10 mouse cellular contexts compared by ENCODE assay signal in genomic region chr13:112252991-112253620, GRCm38 (mm10). TPM values are rescaled to one million over a fixed set of nuclear protein-coding genes. Genes with fewer than 3 reads are reported as not detected.
DNase-seq lines count a peak whose midpoint lies in the region; ATAC-seq and TF ChIP-seq lines count a peak whose summit lies in the region.
"Had no signal": no experiment of that assay in that cellular context is flagged by ENCODE, and none has a peak within 500 bp of the region (broad histone marks: within the 10 kb centered on the region; RNA-seq: fewer than 3 reads in every experiment).

No protein-coding gene starts in this region.

- WGBS in lung, embryonic 16.5 days = 34% methylated on average over 13 of the region's 13 CpGs
- 45% methylated on average over 13 of the region's 13 CpGs for WGBS in lung, adult 2 months
- 36% methylated on average over 13 of the region's 13 CpGs for WGBS in stomach, embryonic 14.5 days
- WGBS in midbrain, embryonic 16.5 days = 54% methylated on average over 13 of the region's 13 CpGs

- H3K9ac ChIP-seq in lung, embryonic 16.5 days (ENCODE audit: low read length) = no peak overlapping the region
- no peak overlapping the region for H3K9ac ChIP-seq in stomach, embryonic 14.5 days (replicated peaks; ENCODE audit: low read depth, low read length)
- H3K9ac ChIP-seq in midbrain, embryonic 16.5 days (ENCODE audit: low read depth, low read length) = no peak overlapping the region
- H3K9ac ChIP-seq: embryonic facial prominence, embryonic 13.5 days had no signal

- H3K4me3 ChIP-seq in lung, embryonic 16.5 days (ENCODE audit: low read length) = no peak overlapping the region
- H3K4me3 ChIP-seq in lung, adult 2 months (replicated peaks; ENCODE audit: extremely low read depth, low read depth, low read length) = no peak overlapping the region
- no peak overlapping the region for H3K4me3 ChIP-seq in stomach, embryonic 14.5 days (ENCODE audit: low read depth, low read length)
- no peak overlapping the region for H3K4me3 ChIP-seq in midbrain, embryonic 16.5 days (ENCODE audit: low read depth, low read length)
- H3K4me3 ChIP-seq: embryonic facial prominence, embryonic 13.5 days had no signal

- 0 out of 2 replicates have a peak overlapping the region, but pooled peaks have one; percentile 17 for H3K27ac ChIP-seq in lung, embryonic 16.5 days (ENCODE audit: low read length)
- H3K27ac ChIP-seq in stomach, embryonic 14.5 days (ENCODE audit: low read length) = no peak overlapping the region
- H3K27ac ChIP-seq in midbrain, embryonic 16.5 days (ENCODE audit: low read length) = no peak overlapping the region
- H3K27ac ChIP-seq: embryonic facial prominence, embryonic 13.5 days had no signal

- H3K36me3 ChIP-seq in lung, embryonic 16.5 days (ENCODE audit: control insufficient read depth, insufficient read depth, low read length) = no peaks in the 10 kb centered on the region
- H3K36me3 ChIP-seq in stomach, embryonic 14.5 days (ENCODE audit: control insufficient read depth, insufficient read depth, low read length) = no peaks in the 10 kb centered on the region
- no peaks in the 10 kb centered on the region for H3K36me3 ChIP-seq in midbrain, embryonic 16.5 days (ENCODE audit: control insufficient read depth, insufficient read depth, low read length)
- H3K36me3 ChIP-seq: embryonic facial prominence, embryonic 13.5 days had no signal

- TF ChIP-seq POLR2A in lung, adult 2 months (IDR thresholded peaks at IDR 0.05; ENCODE audit: borderline replicate concordance, extremely low read depth, low read depth, low read length) = no peak

- no peak for TF ChIP-seq CTCF in lung, adult 2 months (IDR thresholded peaks at IDR 0.05; ENCODE audit: insufficient read depth, low read length)

- peaks cover 32% of the 10 kb centered on the region for H3K4me1 ChIP-seq in lung, embryonic 16.5 days (replicated peaks; ENCODE audit: control insufficient read depth, insufficient read depth, low read length)
- H3K4me1 ChIP-seq in lung, adult 2 months (ENCODE audit: control insufficient read depth, insufficient read depth, low read length) = no peaks in the 10 kb centered on the region; the same call in 1 of the 2 replicates
- peaks cover 10% of the 10 kb centered on the region; the same call in 1 of the 2 replicates for H3K4me1 ChIP-seq in stomach, embryonic 14.5 days (ENCODE audit: control insufficient read depth, insufficient read depth, low read length)
- H3K4me1 ChIP-seq in midbrain, embryonic 16.5 days (ENCODE audit: control insufficient read depth, insufficient read depth, low read length) = no peaks in the 10 kb centered on the region

- peak; percentile 42; the same call in 1 of the 2 replicates for ATAC-seq in lung, embryonic 16.5 days (ENCODE audit: low read depth)
- 0 out of 2 replicates have a peak, but pooled peaks have one; percentile 49 for ATAC-seq in stomach, embryonic 14.5 days (ENCODE audit: insufficient number of reproducible peaks, insufficient read depth, low FRiP score, low read depth)
- ATAC-seq in midbrain, embryonic 16.5 days = no peak

- no peak overlapping the region for H3K4me2 ChIP-seq in lung, embryonic 16.5 days (ENCODE audit: low read depth, low read length)
- H3K4me2 ChIP-seq in stomach, embryonic 14.5 days (replicated peaks; ENCODE audit: low read depth, low read length) = no peak overlapping the region
- H3K4me2 ChIP-seq in midbrain, embryonic 16.5 days (ENCODE audit: low read length) = no peak overlapping the region
- H3K4me2 ChIP-seq: embryonic facial prominence, embryonic 13.5 days had no signal

- H3K27me3 ChIP-seq in lung, embryonic 16.5 days (ENCODE audit: control insufficient read depth, insufficient read depth, low read depth, low read length) = no peaks in the 10 kb centered on the region
- no peaks in the 10 kb centered on the region for H3K27me3 ChIP-seq in stomach, embryonic 14.5 days (ENCODE audit: control insufficient read depth, insufficient read depth, low read length)
- H3K27me3 ChIP-seq in midbrain, embryonic 16.5 days (ENCODE audit: control insufficient read depth, insufficient read depth, low read depth, low read length) = no peaks in the 10 kb centered on the region
- H3K27me3 ChIP-seq: embryonic facial prominence, embryonic 13.5 days had no signal

- DNase-seq in lung, adult 2 months = no peak
- DNase-seq in heart, adult 9 months (ENCODE audit: low spot score in 2 of 2) = peak; percentile 66 to 67
- DNase-seq in kidney, postnatal 14 days = peak; percentile 28
- no peak for DNase-seq in spleen, postnatal 36 days (ENCODE audit: low spot score in 2 of 2)
- no peak for DNase-seq in left cerebral cortex, adult 9 months (ENCODE audit: low spot score in 2 of 2)
- DNase-seq: gastrocnemius, postnatal 10 days had no signal

- peaks cover 7% of the 10 kb centered on the region for H3K9me3 ChIP-seq in lung, embryonic 16.5 days (ENCODE audit: control insufficient read depth, low read length)
- peaks cover 6% of the 10 kb centered on the region; the same call in 1 of the 2 replicates for H3K9me3 ChIP-seq in stomach, embryonic 14.5 days (ENCODE audit: control insufficient read depth, low read depth, low read length)
- H3K9me3 ChIP-seq in midbrain, embryonic 16.5 days (replicated peaks; ENCODE audit: control insufficient read depth, low read length, poor library complexity, severe bottlenecking) = peaks cover 1% of the 10 kb centered on the region; the same call in 1 of the 2 replicates

RNA-seq across cellular contexts. Expression of gene Ankrd55, which starts 35.1 kb away (rescaled TPM):
- 0.08 TPM in 1 of 2 replicates, not detected in the other for polyA plus RNA-seq in lung, embryonic 16.5 days (2015; fragmentation: Nextera tagmentation; extraction: Ambion mirVana)
- 0.07 and 0.15 TPM in 2 replicates for polyA plus RNA-seq in lung, adult 2 months (2012; rRNA removed)
- 0.26 and 0.70 TPM in 2 replicates for polyA plus RNA-seq in stomach, embryonic 14.5 days (2014; fragmentation: Nextera tagmentation; extraction: Ambion mirVana)
- 10.4 and 11.0 TPM in 2 replicates for polyA plus RNA-seq in midbrain, embryonic 16.5 days (2015; fragmentation: Nextera tagmentation; extraction: Ambion mirVana)

Comparison
In these comparisons a context has a peak if more than half of its experiments do, and no peak if none do; other contexts are left out.
1. DNase-seq: peak in heart, adult 9 months (2 of 2) and kidney, postnatal 14 days (single experiment); none in lung, adult 2 months (single experiment), spleen, postnatal 36 days (0 of 2) and left cerebral cortex, adult 9 months (0 of 2).